Mouse (Mus musculus): Measurements from ENCODE around the gene Moxd2. TPM values are rescaled to one million over a fixed set of nuclear protein-coding genes. Genes with fewer than 3 reads are reported as not detected.

Moxd2 gene
- not detected in 2 replicates for polyA plus RNA-seq (2015; fragmentation: Nextera tagmentation; extraction: Ambion mirVana)

DNA sequence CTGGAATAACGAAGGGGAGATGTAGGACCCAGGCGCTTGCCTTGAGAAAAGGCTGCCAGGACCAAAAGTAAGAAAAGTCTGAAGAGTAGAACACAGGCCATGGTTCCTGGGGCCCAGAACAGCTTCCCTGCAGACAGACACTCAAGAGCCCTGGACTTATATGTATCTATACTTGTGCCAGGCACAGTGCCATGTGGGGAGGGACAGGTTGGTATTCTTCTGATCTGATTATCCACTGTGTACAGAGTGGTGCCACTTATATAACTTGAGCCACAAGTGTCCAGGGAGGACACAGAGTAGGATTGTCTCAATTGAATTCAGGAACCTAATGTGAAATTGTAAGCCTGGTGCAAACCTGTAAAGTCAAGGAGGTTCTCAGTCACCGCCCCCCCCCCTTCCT is at the start of gene Moxd2:
TSS of gene Moxd2 (minus strand) at position 101 of the 400 bp plus-strand sequence.
- ATAC-seq: no peak
- H3K36me3 ChIP-seq (ENCODE audit: control insufficient read depth, insufficient read depth, low read length): no peaks in the 10 kb centered on the region
- H3K4me2 ChIP-seq (ENCODE audit: low read depth, low read length): no peak within 1 kb of the TSS
- H3K4me3 ChIP-seq (ENCODE audit: low read length): no peak within 1 kb of the TSS
- no peak within 1 kb of the TSS for H3K9ac ChIP-seq (ENCODE audit: low read depth, low read length)
- H3K27ac ChIP-seq (ENCODE audit: low read length): no peak within 1 kb of the TSS
- no peaks in the 10 kb centered on the region for H3K27me3 ChIP-seq (replicated peaks; ENCODE audit: control insufficient read depth, insufficient read depth, low read length)
- H3K4me1 ChIP-seq (ENCODE audit: control insufficient read depth, insufficient read depth, low read length): no peaks in the 10 kb centered on the region
- H3K9me3 ChIP-seq (ENCODE audit: control insufficient read depth, low read length): no peaks in the 10 kb centered on the region
- 94% methylated on average over 3 of the region's 3 CpGs for WGBS

- Histone ChIP-seq H3K27me3 (replicated peaks; ENCODE audit: control insufficient read depth, insufficient read depth, low read length) (no peaks in the 10 kb centered on the region), H3K4me2 (ENCODE audit: low read depth, low read length) (no peak overlapping the region), H3K4me3 (ENCODE audit: low read length) (no peak overlapping the region), H3K9me3 (ENCODE audit: control insufficient read depth, low read length) (no peaks in the 10 kb centered on the region), H3K4me1 (ENCODE audit: control insufficient read depth, insufficient read depth, low read length) (no peaks in the 10 kb centered on the region), H3K36me3 (ENCODE audit: control insufficient read depth, insufficient read depth, low read length) (no peaks in the 10 kb centered on the region), H3K27ac (ENCODE audit: low read length) (no peak overlapping the region), H3K9ac (ENCODE audit: low read depth, low read length) (no peak overlapping the region)
- ATAC-seq: no peak
- WGBS: 75% methylated on average over 4 of the region's 4 CpGs
These were observed 32.7 kb upstream of the Moxd2 start for GRCm38 (mm10) chr6:40919954-40920353.

DNA sequence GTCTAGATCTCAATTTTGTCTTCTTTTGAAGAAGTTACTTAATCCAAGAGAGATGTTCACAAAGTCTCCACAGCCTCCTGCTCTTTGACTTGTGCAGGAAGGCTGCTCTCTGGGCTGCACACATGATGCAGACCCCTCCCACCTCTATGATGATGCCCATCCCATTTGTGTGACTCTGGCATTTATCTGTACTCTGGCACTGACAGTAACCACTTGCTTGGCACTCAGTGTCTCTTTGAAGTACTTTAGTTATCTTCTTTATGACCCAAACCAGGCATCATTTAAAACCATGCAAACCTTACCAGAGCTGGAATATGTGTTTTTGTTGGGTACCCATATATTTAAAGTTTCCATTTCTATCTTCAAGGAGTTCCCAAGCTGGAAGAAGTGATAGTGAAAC is 13.0 kb upstream of the Moxd2 start, which contains the start of gene Prss58:
TSS of gene Prss58 (minus strand) at position 101 of the 400 bp plus-strand sequence.
- no peaks in the 10 kb centered on the region for H3K4me1 ChIP-seq (ENCODE audit: control insufficient read depth, insufficient read depth, low read length)
- no peak for ATAC-seq
- H3K36me3 ChIP-seq (ENCODE audit: control insufficient read depth, insufficient read depth, low read length): no peaks in the 10 kb centered on the region
- no peak within 1 kb of the TSS for H3K27ac ChIP-seq (ENCODE audit: low read length)
- H3K4me2 ChIP-seq (ENCODE audit: low read depth, low read length): no peak within 1 kb of the TSS
- H3K9me3 ChIP-seq (ENCODE audit: control insufficient read depth, low read length): no peaks in the 10 kb centered on the region
- H3K27me3 ChIP-seq (replicated peaks; ENCODE audit: control insufficient read depth, insufficient read depth, low read length): no peaks in the 10 kb centered on the region
- no peak within 1 kb of the TSS for H3K4me3 ChIP-seq (ENCODE audit: low read length)
- no peak within 1 kb of the TSS for H3K9ac ChIP-seq (ENCODE audit: low read depth, low read length)

GRCm38 (mm10) chr6:40894716-40895115 is 7.4 kb upstream of the Moxd2 start:
- ATAC-seq: peak; percentile 65
- no peaks in the 10 kb centered on the region for H3K27me3 ChIP-seq (replicated peaks; ENCODE audit: control insufficient read depth, insufficient read depth, low read length)
- no peak overlapping the region for H3K27ac ChIP-seq (ENCODE audit: low read length)
- WGBS: 67% methylated on average over 1 of the region's 1 CpGs
- H3K4me1 ChIP-seq (ENCODE audit: control insufficient read depth, insufficient read depth, low read length): no peaks in the 10 kb centered on the region
- H3K4me3 ChIP-seq (ENCODE audit: low read length): no peak overlapping the region
- H3K4me2 ChIP-seq (ENCODE audit: low read depth, low read length): no peak overlapping the region
- no peak overlapping the region for H3K9ac ChIP-seq (ENCODE audit: low read depth, low read length)
- no peaks in the 10 kb centered on the region for H3K9me3 ChIP-seq (ENCODE audit: control insufficient read depth, low read length)
- no peaks in the 10 kb centered on the region for H3K36me3 ChIP-seq (ENCODE audit: control insufficient read depth, insufficient read depth, low read length)

DNA sequence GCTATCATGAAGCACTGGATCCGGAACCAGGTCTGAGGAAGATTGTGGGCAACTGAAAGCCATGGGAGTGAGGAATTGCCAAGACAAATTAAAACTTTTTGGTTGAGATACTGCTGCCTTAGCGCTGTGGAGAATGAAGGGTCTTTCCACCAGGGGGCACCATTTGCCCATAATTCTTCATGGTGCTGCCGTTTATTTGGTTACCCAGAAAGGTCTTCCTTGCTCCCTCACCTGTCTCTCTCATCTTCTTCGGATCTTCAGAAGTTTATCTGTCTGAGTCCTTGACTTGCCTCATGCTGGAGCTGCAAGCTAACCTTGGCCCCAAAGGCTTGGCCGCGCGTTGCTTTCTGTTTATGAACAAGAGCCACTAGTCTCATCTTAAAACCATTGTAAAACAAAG is 6.3 kb upstream of the Moxd2 start:
- Histone ChIP-seq H3K9me3 (ENCODE audit: control insufficient read depth, low read length) (no peaks in the 10 kb centered on the region), H3K4me2 (ENCODE audit: low read depth, low read length) (no peak overlapping the region), H3K27ac (ENCODE audit: low read length) (no peak overlapping the region), H3K9ac (ENCODE audit: low read depth, low read length) (no peak overlapping the region), H3K27me3 (replicated peaks; ENCODE audit: control insufficient read depth, insufficient read depth, low read length) (no peaks in the 10 kb centered on the region), H3K4me1 (ENCODE audit: control insufficient read depth, insufficient read depth, low read length) (no peaks in the 10 kb centered on the region), H3K4me3 (ENCODE audit: low read length) (no peak overlapping the region), H3K36me3 (ENCODE audit: control insufficient read depth, insufficient read depth, low read length) (no peaks in the 10 kb centered on the region)
- 0 out of 2 replicates have a peak, but pooled peaks have one; percentile 36 for ATAC-seq
- WGBS: 43% methylated on average over 7 of the region's 7 CpGs

GRCm38 (mm10) chr6:40891754-40892153 is 4.5 kb upstream of the Moxd2 start:
- 86% methylated on average over 4 of the region's 4 CpGs for WGBS
- Histone ChIP-seq H3K4me1 (ENCODE audit: control insufficient read depth, insufficient read depth, low read length) (no peaks in the 10 kb centered on the region), H3K4me2 (ENCODE audit: low read depth, low read length) (no peak overlapping the region), H3K9ac (ENCODE audit: low read depth, low read length) (no peak overlapping the region), H3K27me3 (replicated peaks; ENCODE audit: control insufficient read depth, insufficient read depth, low read length) (no peaks in the 10 kb centered on the region), H3K9me3 (ENCODE audit: control insufficient read depth, low read length) (no peaks in the 10 kb centered on the region), H3K27ac (ENCODE audit: low read length) (no peak overlapping the region), H3K36me3 (ENCODE audit: control insufficient read depth, insufficient read depth, low read length) (no peaks in the 10 kb centered on the region), H3K4me3 (ENCODE audit: low read length) (no peak overlapping the region)
- no peak for ATAC-seq

DNA sequence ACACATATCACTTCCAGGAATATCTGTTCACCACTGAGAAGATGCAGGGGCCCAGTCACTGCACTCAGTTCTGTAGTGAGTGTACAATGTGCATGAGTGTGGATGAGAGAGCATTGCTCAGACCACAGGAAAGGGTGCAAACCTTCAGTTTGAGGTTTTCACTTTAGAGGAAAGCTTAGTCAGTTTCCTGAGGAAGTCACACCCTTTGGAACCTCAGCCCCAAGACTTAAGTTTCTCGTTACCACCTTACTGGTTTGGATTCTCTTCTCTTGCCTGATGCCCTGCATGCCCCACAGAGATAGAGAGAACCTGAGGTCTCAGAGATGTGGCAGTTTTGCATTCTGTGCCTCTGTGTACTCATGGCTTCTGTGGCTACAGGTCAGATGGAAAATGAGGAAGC is 3.7 kb upstream of the Moxd2 start:
- Histone ChIP-seq H3K4me1 (ENCODE audit: control insufficient read depth, insufficient read depth, low read length) (no peaks in the 10 kb centered on the region), H3K9me3 (ENCODE audit: control insufficient read depth, low read length) (no peaks in the 10 kb centered on the region), H3K4me2 (ENCODE audit: low read depth, low read length) (no peak overlapping the region), H3K4me3 (ENCODE audit: low read length) (no peak overlapping the region), H3K27ac (ENCODE audit: low read length) (no peak overlapping the region), H3K27me3 (replicated peaks; ENCODE audit: control insufficient read depth, insufficient read depth, low read length) (no peaks in the 10 kb centered on the region), H3K9ac (ENCODE audit: low read depth, low read length) (no peak overlapping the region), H3K36me3 (ENCODE audit: control insufficient read depth, insufficient read depth, low read length) (no peaks in the 10 kb centered on the region)
- 66% methylated on average over 1 of the region's 1 CpGs for WGBS
- no peak for ATAC-seq

DNA sequence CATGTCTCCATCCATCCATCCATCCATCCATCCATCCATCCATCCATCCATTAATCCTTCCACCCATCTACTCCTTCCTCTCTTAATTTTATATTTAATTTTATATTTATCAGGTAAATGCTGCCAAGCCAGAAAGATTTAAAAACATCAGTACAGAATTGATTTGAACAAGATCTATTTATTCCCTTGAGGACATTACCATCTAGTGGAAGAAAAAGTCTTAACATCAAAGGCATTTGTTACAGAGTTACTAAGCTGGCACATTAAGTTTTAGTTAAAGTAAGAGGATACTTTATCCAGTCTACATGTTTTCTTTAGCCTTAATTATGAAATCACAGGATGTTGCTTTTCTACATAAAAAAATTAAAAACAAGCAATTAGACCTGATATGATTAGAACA is 42.0 kb downstream of the Moxd2 start:
- H3K4me3 ChIP-seq (ENCODE audit: low read length): no peak overlapping the region
- no peaks in the 10 kb centered on the region for H3K4me1 ChIP-seq (ENCODE audit: control insufficient read depth, insufficient read depth, low read length)
- no peak overlapping the region for H3K9ac ChIP-seq (ENCODE audit: low read depth, low read length)
- H3K27me3 ChIP-seq (replicated peaks; ENCODE audit: control insufficient read depth, insufficient read depth, low read length): no peaks in the 10 kb centered on the region
- H3K36me3 ChIP-seq (ENCODE audit: control insufficient read depth, insufficient read depth, low read length): no peaks in the 10 kb centered on the region
- no peak overlapping the region for H3K27ac ChIP-seq (ENCODE audit: low read length)
- H3K9me3 ChIP-seq (ENCODE audit: control insufficient read depth, low read length): no peaks in the 10 kb centered on the region
- ATAC-seq: no peak
- no peak overlapping the region for H3K4me2 ChIP-seq (ENCODE audit: low read depth, low read length)

Other genes starting within 250 kb of the Moxd2 start
- not detected in 2 replicates for gene Prss58, start 12.9 kb upstream of the Moxd2 start, polyA plus RNA-seq (2015; fragmentation: Nextera tagmentation; extraction: Ambion mirVana)
- not detected in 2 replicates for gene 1700074P13Rik, start 53.1 kb upstream of the Moxd2 start, polyA plus RNA-seq (2015; fragmentation: Nextera tagmentation; extraction: Ambion mirVana)
- 0.23 TPM in 1 of 2 replicates, not detected in the other for gene Gm4744, start 64.4 kb upstream of the Moxd2 start, polyA plus RNA-seq (2015; fragmentation: Nextera tagmentation; extraction: Ambion mirVana)
- gene 1810009J06Rik, start 77.3 kb upstream of the Moxd2 start, polyA plus RNA-seq (2015; fragmentation: Nextera tagmentation; extraction: Ambion mirVana): 0.33 and 0.37 TPM in 2 replicates
- gene Gm2663, start 112.0 kb upstream of the Moxd2 start, polyA plus RNA-seq (2015; fragmentation: Nextera tagmentation; extraction: Ambion mirVana): 0.39 and 0.59 TPM in 2 replicates
- gene 2210010C04Rik, start 148.0 kb upstream of the Moxd2 start, polyA plus RNA-seq (2015; fragmentation: Nextera tagmentation; extraction: Ambion mirVana): 3.6 and 6.0 TPM in 2 replicates

Data from intestine, embryonic 16.5 days (tissue).